Mouse (Mus musculus): ENCODE measurements around the gene Prrg2. TPM values are rescaled to one million over a fixed set of nuclear protein-coding genes. Genes with fewer than 3 reads are reported as not detected.
"Not testable (repeated sequence)": the region's sequence is repeated elsewhere in the genome, so short reads cannot be mapped to it uniquely, and the experiment has no call there.

The Prrg2 gene
- polyA plus RNA-seq, 1 experiment from 2014 or later, result 20.4 TPM

DNA sequence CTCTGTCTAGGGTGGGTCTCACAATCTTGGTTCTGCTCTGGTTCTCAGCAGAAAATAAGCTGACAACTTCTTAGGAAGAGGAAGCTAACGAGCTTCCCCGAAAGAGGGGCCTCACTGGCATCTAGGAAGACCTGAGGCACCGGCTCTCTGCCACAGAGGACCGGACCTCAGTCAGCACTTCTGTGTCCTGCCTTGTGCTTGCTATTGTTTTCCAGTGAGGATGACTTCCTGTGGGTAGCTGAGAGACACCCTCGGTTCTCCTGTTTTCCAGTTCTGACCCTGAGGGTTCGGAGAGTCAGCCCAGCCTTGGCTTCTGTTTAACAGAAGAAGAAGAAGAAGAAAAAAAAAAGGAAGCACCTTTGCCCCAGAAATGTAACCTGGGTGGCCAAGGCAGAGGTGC lies 35.0 kb upstream of the Prrg2 start:
- ATAC-seq (peak; percentile 52; the same call in 1 of the 2 replicates), DNase-seq (no peak)
- Histone ChIP-seq H3K27ac (ENCODE audit: low read depth) (peak overlapping the region; percentile 62), H3K9me3 (ENCODE audit: low read length) (no peaks in the 10 kb centered on the region), H3K36me3 (replicated peaks; ENCODE audit: insufficient read depth, low read length) (no peaks in the 10 kb centered on the region; the same call in 1 of the 2 replicates), H3K4me2 (ENCODE audit: low read depth, low read length) (0 out of 2 replicates have a peak overlapping the region, but pooled peaks have one; percentile 4), H3K27me3 (ENCODE audit: insufficient read depth, low read length) (no peaks in the 10 kb centered on the region), H3K4me1 (ENCODE audit: insufficient read depth) (peaks cover 12% of the 10 kb centered on the region), H3K4me3 (ENCODE audit: low read depth, low read length) (no peak overlapping the region), H3K9ac (replicated peaks) (no peak overlapping the region)
- WGBS (ENCODE audit: insufficient replicate concordance), result 21% methylated on average over 6 of the region's 6 CpGs
- TF ChIP-seq CTCF (IDR thresholded peaks at IDR 0.05; ENCODE audit: low read depth), result no peak
- TF ChIP-seq EP300 (IDR thresholded peaks at IDR 0.05; ENCODE audit: low read depth), result peak; percentile 31; the same call in 1 of the 2 replicates

DNA sequence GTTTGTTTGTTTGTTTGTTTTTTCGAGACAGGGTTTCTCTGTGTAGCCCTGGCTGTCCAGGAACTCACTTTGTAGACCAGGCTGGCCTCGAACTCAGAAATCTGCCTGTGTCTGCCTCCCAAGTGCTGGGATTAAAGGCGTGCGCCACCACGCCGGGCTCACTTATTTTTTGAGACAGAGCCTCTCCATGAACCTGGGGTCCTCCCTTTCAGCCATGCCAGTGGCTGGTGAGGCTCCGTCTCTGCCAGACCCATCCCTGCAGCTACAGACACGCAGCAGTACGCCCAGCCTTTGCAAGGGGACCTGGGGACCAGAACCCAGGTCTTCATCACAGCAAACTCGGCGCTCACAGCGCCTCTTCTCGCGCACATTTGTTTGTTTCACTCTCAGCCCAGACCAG lies 33.5 kb upstream of the Prrg2 start:
- WGBS (ENCODE audit: insufficient replicate concordance), result 90% methylated on average over 14 of the region's 14 CpGs
- ATAC-seq; H3K4me3 ChIP-seq (ENCODE audit: low read depth, low read length); H3K4me2 ChIP-seq (ENCODE audit: low read depth, low read length); H3K27me3 ChIP-seq (ENCODE audit: insufficient read depth, low read length); DNase-seq; H3K9me3 ChIP-seq (ENCODE audit: low read length); H3K36me3 ChIP-seq (replicated peaks; ENCODE audit: insufficient read depth, low read length); H3K27ac ChIP-seq (ENCODE audit: low read depth); H3K9ac ChIP-seq (replicated peaks): not testable (repeated sequence)
- peaks cover 12% of the 10 kb centered on the region; the same call in 1 of the 2 replicates for H3K4me1 ChIP-seq (ENCODE audit: insufficient read depth)

DNA sequence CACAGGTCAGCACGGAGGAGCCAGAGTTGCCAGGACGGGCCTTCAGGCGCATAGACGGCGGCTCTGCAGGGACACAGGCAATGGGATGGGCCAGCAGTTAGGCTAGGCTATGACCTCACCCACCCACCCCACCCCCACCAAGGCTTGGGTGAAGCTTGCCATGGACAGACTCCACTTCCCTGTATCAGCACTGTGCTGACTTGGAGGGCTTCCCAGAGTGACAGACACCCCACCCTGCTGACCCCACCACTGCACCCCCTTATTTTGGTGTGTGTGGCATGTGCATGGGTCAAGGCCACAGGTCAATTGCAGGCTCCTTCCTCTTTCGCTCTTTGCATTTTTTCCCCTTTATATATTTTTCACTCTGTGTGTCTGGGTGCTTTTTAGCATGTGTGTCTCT lies 32.9 kb upstream of the Prrg2 start:
- TF ChIP-seq CTCF (IDR thresholded peaks at IDR 0.05; ENCODE audit: low read depth), result no peak
- no peak for TF ChIP-seq EP300 (IDR thresholded peaks at IDR 0.05; ENCODE audit: low read depth)
- peaks cover 12% of the 10 kb centered on the region; the same call in 1 of the 2 replicates for H3K4me1 ChIP-seq (ENCODE audit: insufficient read depth)
- DNase-seq, result no peak
- no peaks in the 10 kb centered on the region for H3K27me3 ChIP-seq (ENCODE audit: insufficient read depth, low read length)
- WGBS (ENCODE audit: insufficient replicate concordance), result 76% methylated on average over 3 of the region's 6 CpGs
- H3K4me2 ChIP-seq (ENCODE audit: low read depth, low read length), result no peak overlapping the region
- no peak overlapping the region for H3K4me3 ChIP-seq (ENCODE audit: low read depth, low read length)
- H3K9ac ChIP-seq (replicated peaks), result no peak overlapping the region
- no peak overlapping the region for H3K27ac ChIP-seq (ENCODE audit: low read depth)
- ATAC-seq, result 0 out of 2 replicates have a peak, but pooled peaks have one; percentile 9
- no peaks in the 10 kb centered on the region for H3K9me3 ChIP-seq (ENCODE audit: low read length)
- no peaks in the 10 kb centered on the region; the same call in 1 of the 2 replicates for H3K36me3 ChIP-seq (replicated peaks; ENCODE audit: insufficient read depth, low read length)

DNA sequence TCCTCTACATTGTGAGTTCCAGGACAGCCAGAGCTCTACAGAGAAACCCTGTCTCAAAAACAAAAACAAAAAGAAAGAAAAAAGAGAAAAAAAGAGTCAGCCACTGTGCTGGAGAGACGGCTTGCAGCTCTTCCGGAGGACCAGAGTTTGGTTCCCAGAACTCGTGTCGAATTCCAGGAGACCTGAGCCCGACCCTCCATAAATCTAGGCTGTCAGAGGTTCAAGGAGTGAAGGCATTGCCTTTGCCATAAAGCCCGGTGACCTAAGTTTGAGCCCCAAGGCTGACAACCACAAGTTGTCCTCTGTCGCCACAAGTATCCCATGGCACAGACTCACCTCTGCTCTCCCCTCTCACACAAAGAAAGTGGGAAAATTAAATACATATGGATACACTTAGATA lies 31.6 kb upstream of the Prrg2 start:
- H3K4me1 ChIP-seq (ENCODE audit: insufficient read depth), result peaks cover 12% of the 10 kb centered on the region; the same call in 1 of the 2 replicates
- H3K4me2 ChIP-seq (ENCODE audit: low read depth, low read length), result no peak overlapping the region
- no peak overlapping the region for H3K4me3 ChIP-seq (ENCODE audit: low read depth, low read length)
- ATAC-seq, result no peak
- H3K9me3 ChIP-seq (ENCODE audit: low read length), result no peaks in the 10 kb centered on the region
- 60% methylated on average over 7 of the region's 7 CpGs for WGBS (ENCODE audit: insufficient replicate concordance)
- no peak for TF ChIP-seq CTCF (IDR thresholded peaks at IDR 0.05; ENCODE audit: low read depth)
- no peak for TF ChIP-seq EP300 (IDR thresholded peaks at IDR 0.05; ENCODE audit: low read depth)
- no peaks in the 10 kb centered on the region for H3K27me3 ChIP-seq (ENCODE audit: insufficient read depth, low read length)
- no peak overlapping the region for H3K9ac ChIP-seq (replicated peaks)
- no peaks in the 10 kb centered on the region; the same call in 1 of the 2 replicates for H3K36me3 ChIP-seq (replicated peaks; ENCODE audit: insufficient read depth, low read length)
- no peak overlapping the region for H3K27ac ChIP-seq (ENCODE audit: low read depth)
- DNase-seq, result no peak

DNA sequence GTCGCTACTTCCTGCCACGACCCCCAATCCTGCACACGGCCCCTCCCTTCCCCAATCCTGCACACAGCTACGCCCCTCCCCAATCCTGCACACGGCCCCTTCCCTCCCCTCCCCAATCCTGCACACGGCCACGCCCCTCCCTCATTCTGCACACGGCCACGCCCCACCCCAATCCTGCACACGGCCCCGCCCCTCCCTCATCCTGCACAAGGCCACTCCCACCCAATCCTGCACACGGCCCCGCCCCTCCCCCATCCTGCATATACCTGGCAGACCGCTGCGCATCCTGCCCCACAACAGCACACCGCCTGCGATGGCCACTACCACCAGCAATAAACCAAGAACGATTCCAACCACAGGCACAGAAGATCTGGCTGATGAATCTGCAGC lies 31.0 kb upstream of the Prrg2 start:
- Histone ChIP-seq H3K27ac (ENCODE audit: low read depth) (no peak overlapping the region), H3K4me2 (ENCODE audit: low read depth, low read length) (no peak overlapping the region), H3K9ac (replicated peaks) (no peak overlapping the region), H3K4me1 (ENCODE audit: insufficient read depth) (peaks cover 12% of the 10 kb centered on the region; the same call in 1 of the 2 replicates), H3K4me3 (ENCODE audit: low read depth, low read length) (no peak overlapping the region), H3K36me3 (replicated peaks; ENCODE audit: insufficient read depth, low read length) (no peaks in the 10 kb centered on the region; the same call in 1 of the 2 replicates), H3K9me3 (ENCODE audit: low read length) (no peaks in the 10 kb centered on the region), H3K27me3 (ENCODE audit: insufficient read depth, low read length) (no peaks in the 10 kb centered on the region)
- peak; percentile 7; the same call in 1 of the 2 replicates for ATAC-seq
- no peak for DNase-seq
- TF ChIP-seq EP300 (IDR thresholded peaks at IDR 0.05; ENCODE audit: low read depth) (no peak), CTCF (IDR thresholded peaks at IDR 0.05; ENCODE audit: low read depth) (no peak)
- WGBS (ENCODE audit: insufficient replicate concordance), result 40% methylated on average over 18 of the region's 18 CpGs

DNA sequence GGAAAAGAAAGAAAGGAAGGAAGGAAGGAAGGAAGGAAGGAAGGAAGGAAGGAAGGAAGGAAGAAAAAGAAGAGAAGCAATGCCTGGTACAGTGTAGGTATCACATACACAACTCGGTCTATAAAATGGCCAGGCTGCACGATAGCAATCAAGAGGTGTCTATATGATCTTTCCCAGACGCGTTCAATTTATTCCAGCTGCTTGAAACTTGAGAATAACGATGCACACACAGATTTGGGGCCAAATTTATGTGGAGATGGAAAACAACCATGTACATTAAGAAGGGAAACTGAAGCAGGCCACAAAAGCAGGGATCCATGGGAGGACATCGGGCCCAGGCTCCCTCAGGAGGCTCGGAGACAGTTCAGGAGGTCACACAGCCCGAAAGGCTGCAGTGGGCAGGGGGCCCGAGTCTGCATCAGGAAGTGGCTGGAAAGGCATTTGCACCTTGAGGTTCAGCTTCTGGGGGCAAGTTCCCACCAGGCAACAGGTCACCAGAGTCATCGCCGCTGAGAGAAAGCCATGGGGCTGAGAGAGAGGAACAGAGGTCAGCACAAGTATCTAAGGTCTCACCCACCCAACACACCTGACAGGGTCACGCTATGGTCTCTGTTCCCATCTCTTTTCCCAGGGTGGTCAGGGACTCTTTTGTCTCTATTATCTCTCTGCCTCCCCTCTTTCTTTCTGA lies 30.5 kb upstream of the Prrg2 start:
- Histone ChIP-seq H3K9me3 (ENCODE audit: low read length) (no peaks in the 10 kb centered on the region), H3K4me1 (ENCODE audit: insufficient read depth) (peaks cover 12% of the 10 kb centered on the region; the same call in 1 of the 2 replicates), H3K4me3 (ENCODE audit: low read depth, low read length) (no peak overlapping the region), H3K36me3 (replicated peaks; ENCODE audit: insufficient read depth, low read length) (no peaks in the 10 kb centered on the region; the same call in 1 of the 2 replicates), H3K9ac (replicated peaks) (no peak overlapping the region), H3K27ac (ENCODE audit: low read depth) (no peak overlapping the region), H3K4me2 (ENCODE audit: low read depth, low read length) (no peak overlapping the region), H3K27me3 (ENCODE audit: insufficient read depth, low read length) (no peaks in the 10 kb centered on the region)
- no peak for TF ChIP-seq EP300 (IDR thresholded peaks at IDR 0.05; ENCODE audit: low read depth)
- TF ChIP-seq CTCF (IDR thresholded peaks at IDR 0.05; ENCODE audit: low read depth), result no peak
- WGBS (ENCODE audit: insufficient replicate concordance), result 56% methylated on average over 12 of the region's 12 CpGs
- ATAC-seq (no peak), DNase-seq (no peak)

All from liver, postnatal 0 days (tissue).